Mouse (Mus musculus) heart, embryonic 16.5 days (tissue): ENCODE results near the gene Hoxb4. TPM values are rescaled to one million over a fixed set of nuclear protein-coding genes. Genes with fewer than 3 reads are reported as not detected.

ENCODE experiments used
- ATAC-seq: fragments of 200-750 bp; cut with Nextera tagmentation; replicated peaks from 2 replicates; pipeline ENCODE4 v1.8.0; 2017; ENCODE audit warnings: moderate number of reproducible peaks; ENCODE audit not compliant: insufficient read depth, low FRiP score; ENCODE audit errors: extremely low read depth
- H3K27ac ChIP-seq: fragments of 300-500 bp; sonication (generic); 2 replicates; pipeline ENCODE4 v1.5.1; 2014; ENCODE audit warnings: mild to moderate bottlenecking, low read length, control low read depth, moderate library complexity
- H3K27me3 ChIP-seq: fragments of 300-500 bp; sonication (generic); 2 replicates; pipeline ENCODE4 v1.6.1; 2014; ENCODE audit warnings: low read length, mixed read lengths; ENCODE audit not compliant: control insufficient read depth, insufficient read depth
- H3K36me3 ChIP-seq: fragments of 300-500 bp; sonication (generic); 2 replicates; pipeline ENCODE4 v1.6.1; 2014; ENCODE audit not compliant: control insufficient read depth, insufficient read depth
- H3K4me1 ChIP-seq: fragments of 300-500 bp; sonication (generic); 2 replicates; pipeline ENCODE4 v1.6.1; 2014; ENCODE audit warnings: low read length, mixed read lengths; ENCODE audit not compliant: control insufficient read depth, insufficient read depth
- H3K4me2 ChIP-seq: fragments of 300-500 bp; sonication (generic); 2 replicates; pipeline ENCODE4 v1.6.1; 2014; ENCODE audit warnings: low read depth, mild to moderate bottlenecking, control low read depth, low read length
- H3K4me3 ChIP-seq: fragments of 300-500 bp; sonication (generic); 2 replicates; pipeline ENCODE4 v1.5.1; 2014; ENCODE audit warnings: mild to moderate bottlenecking, control low read depth, low read length
- H3K9ac ChIP-seq: fragments of 300-500 bp; sonication (generic); 2 replicates; pipeline ENCODE4 v1.6.1; 2014; ENCODE audit warnings: low read length, control low read depth
- H3K9me3 ChIP-seq: fragments of 300-500 bp; sonication (generic); replicated peaks from 2 replicates; pipeline ENCODE4 v1.6.1; 2016; ENCODE audit warnings: low read length; ENCODE audit not compliant: control insufficient read depth
- WGBS: fragments of 180-500 bp; shearing (Covaris S2); extraction: QIAGEN DNeasy Blood & Tissue Kit; methylation state at CpG from one replicate; pipeline ENCODE4 v1.1.7; 2014; 5-methylcytosine and 5-hydroxymethylcytosine counted together
- polyA plus RNA-seq: library from polyadenylated mRNA; unstranded; fragments of >200 nt; fragmentation: Nextera tagmentation; extraction: Ambion mirVana; gene quantifications from 2 replicates; pipeline ENCODE4 v1.2.1, GENCODE M21; 2015

Gene Hoxb4
- polyA plus RNA-seq, 1 experiment from 2014 or later, result 0.28 TPM

DNA sequence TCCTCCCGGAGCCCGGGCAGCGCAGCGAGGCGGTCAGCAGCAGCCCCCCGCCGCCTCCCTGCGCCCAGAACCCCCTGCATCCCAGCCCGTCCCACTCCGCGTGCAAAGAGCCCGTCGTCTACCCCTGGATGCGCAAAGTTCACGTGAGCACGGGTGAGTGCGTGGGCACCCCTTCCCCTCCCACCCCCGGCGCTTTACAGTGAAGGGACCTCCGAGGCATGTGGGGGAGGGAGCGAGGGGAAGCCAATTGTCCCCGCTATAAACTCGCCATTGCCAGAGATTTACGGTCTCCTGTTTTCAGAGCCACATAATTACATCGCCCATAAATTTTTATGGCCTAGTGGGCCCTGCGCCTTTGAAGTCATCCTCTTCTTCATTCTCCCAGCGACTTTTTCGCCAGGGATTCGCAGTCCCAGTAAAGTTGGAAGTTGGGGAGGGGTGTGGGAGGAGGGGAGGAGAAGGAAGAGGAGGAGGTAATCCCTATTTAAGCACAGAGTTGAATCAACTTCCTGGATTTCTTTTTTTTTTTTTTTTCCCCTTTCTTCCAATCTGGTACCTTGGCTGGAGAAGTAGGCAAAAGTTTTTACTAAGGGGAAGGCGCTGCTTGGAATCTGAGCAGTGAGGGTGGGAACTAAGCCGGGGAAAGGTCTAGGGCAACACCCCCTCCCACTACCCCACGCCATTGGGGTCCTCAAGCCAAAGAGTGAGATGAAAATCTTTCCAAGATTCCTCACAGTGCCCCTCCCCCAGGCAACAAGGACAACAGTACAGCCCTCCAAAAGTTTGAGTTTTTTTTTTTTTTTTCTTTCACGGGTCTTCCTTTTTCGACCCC, 1.2 kb downstream of the Hoxb4 start:
- H3K9ac ChIP-seq, result peak overlapping the region; percentile 65
- no peak for ATAC-seq
- H3K4me1 ChIP-seq, result no peaks in the 10 kb centered on the region
- no peaks in the 10 kb centered on the region for H3K9me3 ChIP-seq
- WGBS, result under 1% methylated on average over 31 of the region's 34 CpGs
- H3K4me3 ChIP-seq, result peak overlapping the region; percentile 50
- H3K27ac ChIP-seq, result peak overlapping the region; percentile 49
- peak overlapping the region; percentile 54 for H3K4me2 ChIP-seq
- no peaks in the 10 kb centered on the region for H3K36me3 ChIP-seq
- H3K27me3 ChIP-seq, result peaks cover 93% of the 10 kb centered on the region

DNA sequence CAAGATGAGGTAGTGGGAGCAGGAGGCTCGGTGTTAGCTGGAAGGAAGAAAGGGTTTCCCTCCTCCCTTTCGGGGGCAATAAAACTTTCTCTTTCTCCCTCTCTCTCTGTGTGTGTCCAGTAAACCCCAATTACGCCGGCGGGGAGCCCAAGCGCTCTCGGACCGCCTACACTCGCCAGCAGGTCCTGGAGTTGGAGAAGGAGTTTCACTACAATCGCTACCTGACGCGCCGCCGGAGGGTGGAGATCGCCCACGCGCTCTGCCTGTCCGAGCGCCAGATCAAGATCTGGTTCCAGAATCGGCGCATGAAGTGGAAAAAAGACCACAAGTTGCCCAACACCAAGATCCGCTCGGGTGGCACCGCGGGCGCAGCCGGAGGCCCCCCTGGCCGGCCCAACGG, 1.8 kb downstream of the Hoxb4 start:
- no peaks in the 10 kb centered on the region for H3K9me3 ChIP-seq
- 2% methylated on average over 29 of the region's 29 CpGs for WGBS
- H3K4me2 ChIP-seq, result peak overlapping the region; percentile 54
- no peaks in the 10 kb centered on the region for H3K4me1 ChIP-seq
- peak overlapping the region; percentile 27 for H3K9ac ChIP-seq
- no peak for ATAC-seq
- H3K27ac ChIP-seq, result peak overlapping the region; percentile 49; the same call in 1 of the 2 replicates
- no peaks in the 10 kb centered on the region for H3K36me3 ChIP-seq
- peaks cover 94% of the 10 kb centered on the region for H3K27me3 ChIP-seq
- H3K4me3 ChIP-seq, result peak overlapping the region; percentile 50

DNA sequence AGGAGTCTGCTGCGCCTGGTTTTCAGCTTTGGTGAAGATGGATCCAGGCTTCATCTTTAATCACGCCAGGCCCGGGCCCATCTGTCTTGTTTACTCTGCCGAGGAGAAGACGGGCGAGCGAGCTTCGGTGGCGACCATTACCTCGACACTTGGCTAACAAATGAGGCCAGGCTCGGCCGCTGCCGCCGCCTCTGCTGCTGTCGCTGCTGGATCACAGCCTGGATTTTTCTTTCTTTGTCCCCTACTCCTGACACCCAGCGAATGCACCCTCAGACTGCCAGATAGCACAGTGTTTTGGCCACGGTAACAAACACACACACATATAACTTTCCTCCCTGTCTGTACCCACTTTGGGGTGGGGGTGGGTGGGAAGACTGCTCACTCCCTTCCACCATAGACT, 2.6 kb downstream of the Hoxb4 start:
- no peaks in the 10 kb centered on the region for H3K36me3 ChIP-seq
- no peak overlapping the region for H3K27ac ChIP-seq
- WGBS, result 22% methylated on average over 17 of the region's 17 CpGs
- peaks cover 94% of the 10 kb centered on the region for H3K27me3 ChIP-seq
- H3K4me2 ChIP-seq, result peak overlapping the region; percentile 13; the same call in 1 of the 2 replicates
- H3K4me3 ChIP-seq, result peak overlapping the region; percentile 5; the same call in 1 of the 2 replicates
- no peak overlapping the region for H3K9ac ChIP-seq
- no peaks in the 10 kb centered on the region for H3K4me1 ChIP-seq
- no peaks in the 10 kb centered on the region for H3K9me3 ChIP-seq
- ATAC-seq, result no peak

DNA sequence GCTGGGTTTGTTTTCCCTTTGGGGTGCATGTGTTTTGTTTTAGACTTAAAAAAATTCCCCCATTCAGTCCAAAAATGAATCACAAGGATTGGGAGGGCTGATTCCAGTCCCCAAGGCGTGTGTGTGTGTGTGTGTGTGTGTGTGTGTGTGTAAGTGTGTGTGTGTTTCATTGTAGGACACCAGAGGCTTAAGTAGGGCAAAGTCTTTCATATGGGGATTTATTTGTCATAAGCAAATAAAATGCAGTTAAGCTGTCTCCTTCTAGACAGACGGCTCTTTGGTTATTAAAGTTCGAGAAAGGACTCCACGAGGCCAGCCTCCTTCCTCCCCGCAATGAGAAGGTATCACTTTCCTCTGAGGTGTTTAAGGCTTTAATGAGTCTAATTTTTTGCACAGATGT, 3.8 kb downstream of the Hoxb4 start:
- 38% methylated on average over 5 of the region's 5 CpGs for WGBS
- Histone ChIP-seq H3K9me3 (no peaks in the 10 kb centered on the region), H3K4me1 (no peaks in the 10 kb centered on the region), H3K27me3 (peaks cover 94% of the 10 kb centered on the region), H3K27ac (no peak overlapping the region), H3K36me3 (no peaks in the 10 kb centered on the region), H3K9ac (no peak overlapping the region), H3K4me2 (no peak overlapping the region; the same call in 1 of the 2 replicates), H3K4me3 (no peak overlapping the region)
- ATAC-seq, result no peak

DNA sequence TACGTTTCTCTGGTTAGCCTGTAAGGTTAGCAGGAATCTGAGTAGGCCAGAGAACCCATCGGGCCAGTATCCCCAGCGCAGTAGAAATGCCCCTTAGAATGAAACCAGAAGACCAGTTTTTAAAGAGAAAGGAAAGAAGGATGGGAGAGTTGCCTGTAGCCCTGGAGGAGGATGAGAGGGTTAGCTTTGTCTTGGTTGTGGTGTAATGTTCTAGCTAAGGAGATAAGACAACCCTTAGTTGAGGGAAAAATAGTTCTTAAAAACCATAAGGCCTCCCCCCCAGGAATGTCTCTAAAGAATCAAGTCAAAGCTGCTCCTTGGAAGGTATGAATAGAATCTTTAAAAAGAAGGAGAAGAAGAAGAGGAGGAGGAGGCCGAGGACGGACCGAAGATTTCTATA, 4.7 kb downstream of the Hoxb4 start:
- Histone ChIP-seq H3K9ac (no peak overlapping the region), H3K27me3 (peaks cover 95% of the 10 kb centered on the region), H3K4me3 (no peak overlapping the region), H3K9me3 (no peaks in the 10 kb centered on the region), H3K36me3 (no peaks in the 10 kb centered on the region), H3K4me1 (no peaks in the 10 kb centered on the region), H3K27ac (no peak overlapping the region), H3K4me2 (no peak overlapping the region)
- ATAC-seq, result no peak
- 31% methylated on average over 6 of the region's 6 CpGs for WGBS

DNA sequence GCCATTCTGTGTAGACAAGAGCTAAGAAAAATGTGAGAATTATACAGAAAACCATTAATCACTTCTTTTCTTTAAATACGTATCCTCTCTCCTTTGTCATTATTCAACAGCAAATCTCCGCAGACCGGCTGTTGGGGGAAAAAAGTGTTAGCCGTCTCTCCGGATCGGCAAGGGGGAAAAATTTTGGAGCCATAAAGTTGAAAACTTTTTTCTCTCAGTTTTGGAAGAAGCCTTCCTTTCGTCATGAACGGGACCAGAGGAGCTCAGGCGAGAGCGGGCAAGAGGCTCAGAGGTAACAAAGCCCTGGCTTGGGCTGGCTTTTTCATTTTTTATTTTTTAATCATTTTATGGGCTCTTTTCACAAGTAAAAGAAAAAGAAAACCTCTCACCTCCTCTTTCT, 5.1 kb downstream of the Hoxb4 start, which contains the start of gene Hoxb3:
Gene Hoxb3, plus strand, starts transcription at position 173 of the 400 bp plus-strand sequence.
- Histone ChIP-seq H3K9ac (no peak within 1 kb of the TSS), H3K36me3 (no peaks in the 10 kb centered on the region), H3K4me3 (no peak within 1 kb of the TSS), H3K27me3 (peaks cover 95% of the 10 kb centered on the region), H3K27ac (no peak within 1 kb of the TSS), H3K4me2 (no peak within 1 kb of the TSS), H3K9me3 (no peaks in the 10 kb centered on the region), H3K4me1 (no peaks in the 10 kb centered on the region)
- 29% methylated on average over 10 of the region's 10 CpGs for WGBS
- ATAC-seq, result no peak

DNA sequence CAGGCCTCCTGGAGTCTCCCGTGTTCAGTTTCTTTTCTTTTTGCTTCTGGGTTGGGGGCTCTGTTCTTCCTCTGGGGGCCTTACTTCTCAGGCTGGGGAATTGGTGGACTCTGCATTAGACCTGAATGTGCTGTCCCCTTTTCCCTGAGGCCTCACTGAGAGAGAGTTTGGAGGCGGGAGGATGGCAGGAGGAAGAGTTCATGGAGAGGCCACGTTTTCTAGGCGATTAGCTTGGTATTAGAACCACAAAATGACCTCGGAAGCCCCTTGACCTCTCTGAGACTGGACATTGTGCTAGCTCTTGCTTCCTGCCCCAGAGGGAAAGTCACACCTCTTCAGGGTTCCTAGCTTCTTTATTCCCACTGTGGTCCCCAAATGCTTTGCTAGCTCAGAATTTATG, 6.1 kb downstream of the Hoxb4 start:
- Histone ChIP-seq H3K9me3 (no peaks in the 10 kb centered on the region), H3K9ac (no peak overlapping the region), H3K4me2 (no peak overlapping the region), H3K27ac (no peak overlapping the region), H3K4me3 (no peak overlapping the region), H3K4me1 (no peaks in the 10 kb centered on the region), H3K27me3 (peaks cover 94% of the 10 kb centered on the region), H3K36me3 (no peaks in the 10 kb centered on the region)
- WGBS, result 11% methylated on average over 5 of the region's 5 CpGs
- ATAC-seq, result no peak

DNA sequence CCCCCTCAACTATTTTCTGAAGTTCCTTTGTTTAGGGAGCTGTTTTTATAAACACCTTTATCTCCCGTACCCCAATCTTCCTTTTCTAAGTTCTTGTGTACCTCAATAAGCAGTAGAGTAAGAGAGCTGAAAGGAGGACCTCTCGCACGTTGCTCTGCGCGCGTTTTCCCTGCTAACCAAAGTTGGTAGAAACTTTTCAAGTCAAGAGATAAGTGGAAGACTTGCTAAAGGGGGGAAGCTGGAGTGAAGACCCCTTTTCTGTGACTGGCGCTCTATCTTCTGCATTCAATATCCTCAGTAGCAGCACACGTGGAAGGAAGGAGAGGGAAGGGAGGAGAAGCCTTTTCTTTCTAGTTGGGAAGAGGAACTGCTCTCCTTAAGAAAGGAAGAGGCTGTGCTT, 6.9 kb downstream of the Hoxb4 start:
- no peaks in the 10 kb centered on the region for H3K36me3 ChIP-seq
- no peaks in the 10 kb centered on the region for H3K9me3 ChIP-seq
- no peak overlapping the region for H3K27ac ChIP-seq
- WGBS, result 20% methylated on average over 8 of the region's 8 CpGs
- no peak for ATAC-seq
- H3K4me3 ChIP-seq, result no peak overlapping the region
- peaks cover 95% of the 10 kb centered on the region for H3K27me3 ChIP-seq
- no peaks in the 10 kb centered on the region for H3K4me1 ChIP-seq
- peak overlapping the region; percentile 6; the same call in 1 of the 2 replicates for H3K4me2 ChIP-seq
- H3K9ac ChIP-seq, result no peak overlapping the region

DNA sequence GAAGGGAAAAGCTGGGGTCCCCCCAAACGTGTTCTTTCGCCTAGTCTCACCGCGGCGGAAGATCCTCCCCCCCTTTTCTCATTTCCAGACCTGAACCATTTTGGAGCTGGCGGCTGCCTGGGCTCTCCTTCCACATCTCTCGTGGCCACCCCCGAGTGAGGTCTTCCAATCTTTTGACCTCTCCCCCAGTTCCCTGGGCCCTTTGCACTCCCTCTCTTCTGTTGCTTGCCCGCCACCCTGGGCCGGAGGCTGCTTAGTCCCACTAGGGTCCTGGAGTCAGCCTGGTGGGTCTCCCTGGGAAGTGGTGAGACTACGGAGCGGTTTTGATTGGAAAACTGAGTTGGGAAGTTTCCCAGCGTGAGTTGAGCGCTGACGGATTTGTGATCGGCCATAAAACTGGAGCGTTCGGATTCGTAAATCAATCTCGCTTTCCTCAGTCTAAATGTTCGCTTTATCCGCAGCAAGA, 7.7 kb downstream of the Hoxb4 start:
- Histone ChIP-seq H3K9ac (no peak overlapping the region), H3K4me3 (no peak overlapping the region), H3K4me2 (no peak overlapping the region), H3K36me3 (no peaks in the 10 kb centered on the region), H3K27me3 (peaks cover 97% of the 10 kb centered on the region), H3K27ac (no peak overlapping the region), H3K9me3 (no peaks in the 10 kb centered on the region), H3K4me1 (no peaks in the 10 kb centered on the region)
- WGBS, result 9% methylated on average over 22 of the region's 22 CpGs
- ATAC-seq, result no peak
